Mouse (Mus musculus): ENCODE data around the gene Gsn. TPM values are rescaled to one million over a fixed set of nuclear protein-coding genes. Genes with fewer than 3 reads are reported as not detected.

Gene Gsn
- polyA plus RNA-seq, 1 experiment from 2014 or later, result 327 TPM

DNA sequence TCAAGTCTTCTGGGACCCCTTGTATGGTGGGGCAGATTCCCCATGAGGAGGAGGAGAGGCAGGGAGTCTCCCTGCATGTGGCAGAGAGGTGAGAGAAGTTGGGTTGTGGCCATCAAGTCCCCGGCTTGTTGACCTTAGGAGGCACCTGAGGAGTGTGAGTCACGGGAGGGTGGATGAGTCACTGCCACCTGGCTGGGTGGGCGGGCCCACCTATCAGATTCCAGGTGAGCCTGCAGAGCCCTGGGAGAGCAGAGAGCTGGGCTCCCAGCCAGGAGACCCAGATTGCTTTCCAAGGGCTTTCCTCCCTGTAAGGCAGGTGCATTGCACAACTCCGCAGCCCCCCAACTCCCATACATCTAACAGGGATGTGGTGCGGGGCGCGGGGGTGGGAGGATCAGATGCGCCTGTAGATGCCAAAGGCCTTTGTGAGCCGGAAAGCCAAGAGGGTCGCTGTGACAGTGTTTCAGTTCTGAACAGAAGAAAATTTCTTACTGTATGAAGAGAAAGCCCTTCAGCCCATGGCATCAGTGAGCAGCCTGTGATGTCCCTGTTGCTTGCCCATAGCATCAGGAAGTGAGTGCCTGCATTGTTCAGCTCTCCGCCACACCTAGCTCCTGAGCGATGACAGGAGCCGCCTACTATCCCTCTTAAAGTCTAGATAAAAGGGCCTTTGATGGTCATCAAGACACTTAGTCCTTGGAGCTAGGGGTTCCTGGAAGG is 11.1 kb downstream of the Gsn start:
- peaks cover 90% of the 10 kb centered on the region for H3K4me1 ChIP-seq
- no peak for ATAC-seq (ENCODE audit: insufficient number of reproducible peaks, low FRiP score, low TSS enrichment, low read depth)
- H3K9me3 ChIP-seq (replicated peaks), result no peaks in the 10 kb centered on the region
- no peak overlapping the region for H3K4me3 ChIP-seq (replicated peaks)
- WGBS, result 59% methylated on average over 13 of the region's 13 CpGs
- no peaks in the 10 kb centered on the region for H3K36me3 ChIP-seq
- H3K27ac ChIP-seq (replicated peaks), result peak overlapping the region; percentile 88
- H3K4me2 ChIP-seq (replicated peaks), result peak overlapping the region; percentile 15; the same call in 1 of the 2 replicates
- H3K27me3 ChIP-seq, result no peaks in the 10 kb centered on the region
- H3K9ac ChIP-seq, result no peak overlapping the region

DNA sequence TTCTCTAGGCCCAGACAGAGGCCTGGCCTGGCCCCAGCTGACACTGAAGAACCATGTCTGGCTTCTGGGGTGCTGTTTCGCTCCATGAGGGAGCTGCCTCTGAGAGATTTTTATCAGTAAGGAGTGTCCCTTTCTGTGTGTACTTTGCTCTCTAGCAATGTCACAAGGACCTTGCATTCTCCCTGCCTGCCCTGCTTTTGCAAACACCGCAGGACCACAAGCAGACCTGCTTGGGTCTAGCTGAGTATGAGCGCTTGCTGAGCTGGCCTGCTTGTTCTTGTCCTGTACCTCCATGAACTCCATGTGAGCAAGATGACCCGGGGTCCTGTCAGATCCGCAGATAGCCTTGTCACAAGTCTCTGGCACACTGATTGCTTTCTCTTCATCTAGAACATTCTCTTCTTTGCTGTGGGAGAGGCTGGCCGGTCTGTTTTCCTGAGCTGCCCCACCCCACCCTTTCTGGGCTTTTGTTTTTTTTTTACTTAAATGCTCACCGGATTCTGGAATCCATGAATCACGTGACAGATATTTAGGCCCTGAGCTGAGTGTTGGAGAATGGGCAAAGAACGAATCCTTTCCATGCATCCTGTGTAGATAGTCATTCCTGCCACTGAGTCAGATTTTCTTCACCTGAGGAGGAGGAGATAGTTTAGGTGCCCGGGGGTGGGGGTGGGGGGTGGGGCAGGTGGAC is 11.8 kb downstream of the Gsn start:
- no peaks in the 10 kb centered on the region for H3K27me3 ChIP-seq
- 0 out of 2 replicates have a peak overlapping the region, but pooled peaks have one; percentile 4 for H3K9ac ChIP-seq
- 0 out of 2 replicates have a peak overlapping the region, but pooled peaks have one; percentile 15 for H3K4me2 ChIP-seq (replicated peaks)
- H3K4me3 ChIP-seq (replicated peaks), result no peak overlapping the region
- H3K9me3 ChIP-seq (replicated peaks), result no peaks in the 10 kb centered on the region
- H3K27ac ChIP-seq (replicated peaks), result peak overlapping the region; percentile 88
- H3K36me3 ChIP-seq, result no peaks in the 10 kb centered on the region
- H3K4me1 ChIP-seq, result peaks cover 90% of the 10 kb centered on the region
- no peak for ATAC-seq (ENCODE audit: insufficient number of reproducible peaks, low FRiP score, low TSS enrichment, low read depth)
- 66% methylated on average over 10 of the region's 10 CpGs for WGBS

DNA sequence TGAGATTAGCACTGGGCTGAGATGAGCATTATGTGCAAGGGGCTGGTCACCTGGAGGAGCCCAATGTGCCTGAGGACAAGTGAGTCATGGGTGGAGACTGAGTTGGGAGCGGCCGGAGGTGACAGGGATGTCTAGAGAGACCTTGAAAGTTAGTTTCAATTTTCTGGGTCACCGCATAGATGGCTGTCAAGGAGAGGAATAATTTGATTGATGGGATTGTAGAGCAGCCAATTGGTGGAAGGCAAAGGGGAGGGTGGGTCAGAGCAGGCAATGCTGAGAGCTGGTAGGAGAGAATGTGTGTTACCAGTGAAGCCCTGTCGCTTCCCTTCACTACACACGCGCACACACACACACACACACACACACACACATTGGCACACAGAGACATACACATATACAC is 13.0 kb downstream of the Gsn start:
- Histone ChIP-seq H3K4me3 (replicated peaks) (no peak overlapping the region), H3K4me1 (peaks cover 95% of the 10 kb centered on the region), H3K9me3 (replicated peaks) (no peaks in the 10 kb centered on the region), H3K4me2 (replicated peaks) (no peak overlapping the region), H3K36me3 (no peaks in the 10 kb centered on the region), H3K27ac (replicated peaks) (peak overlapping the region; percentile 88), H3K9ac (no peak overlapping the region), H3K27me3 (no peaks in the 10 kb centered on the region)
- WGBS, result 77% methylated on average over 6 of the region's 6 CpGs
- ATAC-seq (ENCODE audit: insufficient number of reproducible peaks, low FRiP score, low TSS enrichment, low read depth), result no peak

DNA sequence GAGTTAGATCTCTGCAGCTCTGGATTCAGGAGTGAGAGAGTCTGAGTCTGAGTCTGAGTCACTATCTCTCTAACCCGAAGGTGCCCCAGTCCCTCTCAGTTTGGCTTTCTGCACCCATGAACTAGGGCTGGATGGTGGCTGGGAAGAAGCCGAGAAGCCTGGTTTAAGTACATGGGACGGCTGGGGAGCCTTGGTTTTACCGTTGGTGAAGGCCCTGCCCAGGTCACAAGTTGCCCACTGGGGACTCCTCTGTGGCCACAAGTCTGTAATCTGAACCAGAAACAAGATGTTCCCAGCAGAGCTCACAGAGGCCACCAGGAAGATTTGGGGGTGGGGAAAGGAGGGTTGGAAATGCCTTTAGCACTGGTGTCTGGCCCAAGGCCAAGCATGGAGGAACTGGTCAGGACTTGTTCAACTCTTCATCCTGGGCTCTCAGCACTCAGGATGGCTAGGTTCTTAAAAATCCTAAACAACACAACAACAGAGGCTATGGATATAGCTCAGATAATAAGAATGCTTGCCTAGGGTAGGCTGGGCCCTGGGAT is 13.6 kb downstream of the Gsn start:
- 38% methylated on average over 4 of the region's 4 CpGs for WGBS
- peaks cover 98% of the 10 kb centered on the region for H3K4me1 ChIP-seq
- ATAC-seq (ENCODE audit: insufficient number of reproducible peaks, low FRiP score, low TSS enrichment, low read depth), result no peak
- peak overlapping the region; percentile 88 for H3K27ac ChIP-seq (replicated peaks)
- no peak overlapping the region for H3K9ac ChIP-seq
- peak overlapping the region; percentile 36; the same call in 1 of the 2 replicates for H3K4me2 ChIP-seq (replicated peaks)
- no peaks in the 10 kb centered on the region for H3K36me3 ChIP-seq
- H3K4me3 ChIP-seq (replicated peaks), result no peak overlapping the region
- H3K9me3 ChIP-seq (replicated peaks), result no peaks in the 10 kb centered on the region
- H3K27me3 ChIP-seq, result no peaks in the 10 kb centered on the region

DNA sequence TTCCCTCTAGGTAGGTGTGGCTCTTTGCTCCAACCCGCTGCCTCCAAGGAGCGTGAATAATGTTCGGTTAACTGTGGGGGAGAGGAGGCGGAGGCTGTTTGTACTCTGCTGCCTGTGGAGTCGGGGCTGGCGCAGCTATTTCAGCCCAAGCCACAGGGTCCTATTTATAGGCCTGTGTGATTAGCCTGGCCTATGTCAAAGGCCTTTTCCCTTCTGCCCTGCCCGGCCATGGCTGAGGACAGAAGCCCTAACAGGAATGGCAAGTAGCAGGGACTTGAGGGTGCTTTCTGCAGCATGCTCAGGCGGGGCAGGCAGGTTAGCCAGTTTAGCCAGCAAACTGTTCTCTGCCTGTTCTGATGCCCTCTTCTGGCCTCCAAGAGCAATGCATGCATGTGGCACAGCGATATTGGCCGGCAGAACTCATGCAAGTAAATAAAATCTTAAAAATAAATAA is 14.4 kb downstream of the Gsn start:
- peak; percentile 22; the same call in 1 of the 2 replicates for ATAC-seq (ENCODE audit: insufficient number of reproducible peaks, low FRiP score, low TSS enrichment, low read depth)
- Histone ChIP-seq H3K9ac (no peak overlapping the region), H3K27ac (replicated peaks) (peak overlapping the region; percentile 88), H3K4me2 (replicated peaks) (peak overlapping the region; percentile 36; the same call in 1 of the 2 replicates), H3K4me1 (peaks cover 98% of the 10 kb centered on the region), H3K4me3 (replicated peaks) (no peak overlapping the region), H3K9me3 (replicated peaks) (no peaks in the 10 kb centered on the region), H3K27me3 (no peaks in the 10 kb centered on the region), H3K36me3 (no peaks in the 10 kb centered on the region)
- 9% methylated on average over 10 of the region's 10 CpGs for WGBS

DNA sequence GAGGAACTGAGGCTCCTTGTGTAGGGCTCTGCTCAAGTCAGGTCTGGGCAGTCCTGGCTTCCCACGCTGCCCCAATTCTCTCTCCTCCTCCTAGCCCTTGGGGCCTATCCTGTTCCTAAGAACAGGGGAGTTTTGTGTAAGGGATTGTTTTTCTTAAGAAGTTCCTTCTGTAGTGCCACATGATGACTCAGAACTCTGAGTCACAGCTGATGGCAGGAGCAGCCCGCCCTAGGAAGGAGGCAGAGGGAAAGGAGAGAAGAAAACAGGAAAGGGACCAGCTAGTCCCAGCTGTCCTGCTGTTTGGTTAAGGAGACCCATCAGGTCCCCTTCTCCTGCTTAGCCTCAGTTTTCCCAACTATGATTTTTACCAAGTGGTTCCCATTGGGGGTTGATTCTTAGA is 15.6 kb downstream of the Gsn start:
- Histone ChIP-seq H3K4me2 (replicated peaks) (no peak overlapping the region), H3K4me3 (replicated peaks) (no peak overlapping the region), H3K27ac (replicated peaks) (peak overlapping the region; percentile 91), H3K4me1 (peaks cover 97% of the 10 kb centered on the region), H3K9ac (no peak overlapping the region), H3K9me3 (replicated peaks) (no peaks in the 10 kb centered on the region), H3K27me3 (no peaks in the 10 kb centered on the region), H3K36me3 (no peaks in the 10 kb centered on the region)
- no peak for ATAC-seq (ENCODE audit: insufficient number of reproducible peaks, low FRiP score, low TSS enrichment, low read depth)
- 18% methylated on average over 2 of the region's 2 CpGs for WGBS

DNA sequence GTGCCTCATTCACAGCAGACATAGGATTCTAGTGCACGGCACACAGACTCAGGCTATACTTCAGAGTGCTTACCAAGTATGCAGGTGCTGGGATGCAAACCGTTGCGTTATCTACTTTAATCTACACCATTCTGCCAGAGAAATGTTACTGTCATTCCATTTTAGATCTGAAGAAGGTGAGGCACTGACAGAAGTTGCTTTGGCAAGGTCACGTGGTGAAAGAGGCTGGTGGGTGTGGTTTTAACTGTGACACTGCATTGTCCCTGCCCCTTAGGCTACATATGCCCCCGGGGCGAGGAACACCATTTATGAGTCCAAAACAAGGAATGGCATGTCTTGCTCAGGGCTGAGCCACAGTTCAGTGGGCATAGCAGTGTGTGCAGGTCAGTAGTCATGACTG is 16.7 kb downstream of the Gsn start:
- peaks cover 97% of the 10 kb centered on the region for H3K4me1 ChIP-seq
- H3K9ac ChIP-seq, result 0 out of 2 replicates have a peak overlapping the region, but pooled peaks have one; percentile 5
- H3K36me3 ChIP-seq, result no peaks in the 10 kb centered on the region
- no peaks in the 10 kb centered on the region for H3K27me3 ChIP-seq
- no peak for ATAC-seq (ENCODE audit: insufficient number of reproducible peaks, low FRiP score, low TSS enrichment, low read depth)
- H3K9me3 ChIP-seq (replicated peaks), result no peaks in the 10 kb centered on the region
- H3K4me3 ChIP-seq (replicated peaks), result no peak overlapping the region
- no peak overlapping the region for H3K4me2 ChIP-seq (replicated peaks)
- 70% methylated on average over 6 of the region's 6 CpGs for WGBS
- H3K27ac ChIP-seq (replicated peaks), result peak overlapping the region; percentile 91

DNA sequence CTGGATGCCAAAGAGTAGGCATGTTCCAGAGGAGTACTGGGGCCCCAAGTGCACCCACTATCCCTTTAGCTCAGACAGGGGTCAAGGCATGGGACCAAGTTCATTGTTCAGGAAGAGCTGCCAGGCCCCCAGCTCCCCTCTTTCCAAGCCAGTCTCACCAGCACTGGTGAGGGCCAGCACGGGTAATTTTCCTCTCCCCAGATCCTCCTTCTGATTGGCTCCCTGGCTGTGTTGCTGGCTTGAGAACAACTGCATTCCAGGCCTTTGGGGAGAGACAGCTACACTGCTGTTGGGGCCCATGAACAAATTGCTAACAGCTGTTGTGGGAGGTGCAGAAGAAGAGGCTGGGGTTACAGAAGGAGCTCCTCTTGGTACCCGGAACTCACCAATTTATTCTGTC is 17.4 kb downstream of the Gsn start:
- Histone ChIP-seq H3K36me3 (no peaks in the 10 kb centered on the region), H3K9me3 (replicated peaks) (no peaks in the 10 kb centered on the region), H3K27ac (replicated peaks) (peak overlapping the region; percentile 91), H3K4me3 (replicated peaks) (no peak overlapping the region), H3K4me1 (peaks cover 95% of the 10 kb centered on the region), H3K4me2 (replicated peaks) (no peak overlapping the region; the same call in 1 of the 2 replicates), H3K9ac (no peak overlapping the region), H3K27me3 (no peaks in the 10 kb centered on the region)
- peak; percentile 78 for ATAC-seq (ENCODE audit: insufficient number of reproducible peaks, low FRiP score, low TSS enrichment, low read depth)
- WGBS, result 11% methylated on average over 2 of the region's 2 CpGs

DNA sequence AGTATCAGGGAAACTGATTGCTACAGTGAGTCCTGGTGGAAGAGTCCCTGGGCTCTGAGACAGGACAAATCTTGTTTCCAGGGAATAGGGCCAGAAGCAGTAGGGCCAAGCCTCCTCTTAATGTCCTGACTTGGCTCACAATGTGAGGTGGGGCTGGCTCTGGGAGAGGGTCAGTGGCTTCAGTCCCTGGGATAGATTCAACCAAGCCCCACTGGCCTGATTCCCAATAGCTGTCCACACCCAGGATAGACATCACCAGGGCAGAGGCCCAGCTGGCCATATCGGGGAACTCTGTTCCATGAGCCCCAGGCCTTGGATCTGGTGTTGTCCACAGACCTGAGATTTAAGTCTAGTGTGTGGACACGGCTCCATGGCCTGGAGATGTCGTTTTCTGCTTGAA is 21.5 kb downstream of the Gsn start:
- H3K36me3 ChIP-seq, result no peaks in the 10 kb centered on the region
- 0 out of 2 replicates have a peak overlapping the region, but pooled peaks have one; percentile 22 for H3K27ac ChIP-seq (replicated peaks)
- no peak overlapping the region for H3K9ac ChIP-seq
- H3K4me2 ChIP-seq (replicated peaks), result no peak overlapping the region
- ATAC-seq (ENCODE audit: insufficient number of reproducible peaks, low FRiP score, low TSS enrichment, low read depth), result no peak
- H3K9me3 ChIP-seq (replicated peaks), result no peaks in the 10 kb centered on the region
- 71% methylated on average over 3 of the region's 3 CpGs for WGBS
- H3K4me1 ChIP-seq, result peaks cover 76% of the 10 kb centered on the region
- no peak overlapping the region for H3K4me3 ChIP-seq (replicated peaks)
- H3K27me3 ChIP-seq, result no peaks in the 10 kb centered on the region

DNA sequence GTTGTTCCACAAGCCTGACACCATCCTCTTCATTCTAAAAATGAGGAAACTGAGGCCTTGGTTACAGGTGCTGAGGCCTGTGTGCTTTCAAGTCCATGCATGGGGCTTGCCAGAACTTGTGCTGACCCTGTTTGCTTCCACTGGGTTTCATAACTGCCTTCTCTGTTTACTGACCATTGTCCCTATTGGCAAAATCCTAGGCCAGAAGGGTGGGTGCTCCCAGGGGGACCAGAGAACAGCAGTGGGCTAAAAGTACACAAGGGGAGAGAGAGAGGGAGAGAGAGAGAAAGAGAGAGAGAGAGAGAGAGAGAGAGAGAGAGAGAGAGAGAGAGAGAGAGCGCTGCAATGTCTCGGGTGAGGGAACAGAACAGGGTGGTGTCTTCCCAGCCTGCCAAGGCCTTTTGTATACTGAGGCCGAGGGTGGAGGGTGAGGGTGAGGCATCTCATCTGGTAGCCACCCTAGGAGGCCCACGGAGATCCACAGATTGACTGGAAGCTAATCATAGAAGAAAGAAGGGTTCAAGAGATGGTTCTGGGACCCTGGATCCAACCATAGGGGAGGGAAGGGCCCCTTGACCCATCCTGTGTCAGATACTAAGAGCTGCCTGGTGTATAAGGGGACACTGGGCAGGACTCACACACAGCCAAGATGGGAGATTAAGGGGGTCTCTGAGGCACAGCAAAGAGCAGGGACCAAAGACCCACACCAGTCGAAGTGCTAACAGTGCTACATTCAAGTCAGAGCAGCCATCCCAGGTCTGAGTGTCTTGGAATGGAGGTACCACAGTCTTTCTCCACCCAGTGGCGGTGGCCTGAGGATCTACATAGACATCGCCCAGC is 22.4 kb downstream of the Gsn start:
- no peaks in the 10 kb centered on the region for H3K27me3 ChIP-seq
- peak overlapping the region; percentile 11; the same call in 1 of the 2 replicates for H3K27ac ChIP-seq (replicated peaks)
- no peak overlapping the region for H3K4me2 ChIP-seq (replicated peaks)
- H3K4me1 ChIP-seq, result peaks cover 76% of the 10 kb centered on the region
- 77% methylated on average over 7 of the region's 7 CpGs for WGBS
- no peak overlapping the region for H3K4me3 ChIP-seq (replicated peaks)
- no peaks in the 10 kb centered on the region for H3K9me3 ChIP-seq (replicated peaks)
- no peak for ATAC-seq (ENCODE audit: insufficient number of reproducible peaks, low FRiP score, low TSS enrichment, low read depth)
- no peak overlapping the region for H3K9ac ChIP-seq
- H3K36me3 ChIP-seq, result no peaks in the 10 kb centered on the region

DNA sequence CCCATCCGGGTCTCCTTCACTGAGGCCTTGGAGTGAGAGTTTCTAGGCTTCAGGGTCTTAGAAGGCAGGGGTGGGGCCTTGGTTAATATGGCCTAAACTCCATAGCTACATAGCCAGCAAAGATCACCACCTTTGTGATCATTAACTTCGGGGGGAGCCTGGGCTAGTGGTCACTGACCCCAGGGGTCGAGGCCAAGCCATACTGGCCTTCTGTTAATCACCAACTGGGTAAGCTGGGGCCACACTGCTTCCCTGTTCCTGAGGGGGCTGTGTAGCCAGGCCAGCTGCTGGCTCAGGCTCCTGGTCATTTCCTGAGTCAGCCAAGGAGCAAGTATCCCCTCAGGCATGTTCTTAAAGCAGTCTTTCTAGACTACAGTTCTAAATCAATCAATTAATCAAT is 23.8 kb downstream of the Gsn start:
- 55% methylated on average over 3 of the region's 3 CpGs for WGBS
- no peak overlapping the region for H3K4me3 ChIP-seq (replicated peaks)
- H3K36me3 ChIP-seq, result no peaks in the 10 kb centered on the region
- H3K9me3 ChIP-seq (replicated peaks), result no peaks in the 10 kb centered on the region
- H3K27ac ChIP-seq (replicated peaks), result no peak overlapping the region
- H3K27me3 ChIP-seq, result no peaks in the 10 kb centered on the region
- H3K9ac ChIP-seq, result no peak overlapping the region
- H3K4me1 ChIP-seq, result peaks cover 64% of the 10 kb centered on the region
- ATAC-seq (ENCODE audit: insufficient number of reproducible peaks, low FRiP score, low TSS enrichment, low read depth), result no peak
- H3K4me2 ChIP-seq (replicated peaks), result no peak overlapping the region
